Mouse (Mus musculus) embryonic fibroblast, embryonic 13.5 days (primary cell): Measurements from ENCODE around the gene Efhd2.

Source experiments
- CTCF ChIP-seq: IDR thresholded peaks from 2 replicates; pipeline ENCODE4 v1.5.1; 2011; ENCODE audit warnings: mild to moderate bottlenecking, control low read depth, low read length, moderate library complexity, borderline replicate concordance; ENCODE audit not compliant: insufficient read depth
- POLR2A ChIP-seq: IDR thresholded peaks from 2 replicates; pipeline ENCODE4 v1.6.1; 2011; ENCODE audit warnings: low read depth, mild to moderate bottlenecking, control low read depth, low read length, moderate library complexity

DNA sequence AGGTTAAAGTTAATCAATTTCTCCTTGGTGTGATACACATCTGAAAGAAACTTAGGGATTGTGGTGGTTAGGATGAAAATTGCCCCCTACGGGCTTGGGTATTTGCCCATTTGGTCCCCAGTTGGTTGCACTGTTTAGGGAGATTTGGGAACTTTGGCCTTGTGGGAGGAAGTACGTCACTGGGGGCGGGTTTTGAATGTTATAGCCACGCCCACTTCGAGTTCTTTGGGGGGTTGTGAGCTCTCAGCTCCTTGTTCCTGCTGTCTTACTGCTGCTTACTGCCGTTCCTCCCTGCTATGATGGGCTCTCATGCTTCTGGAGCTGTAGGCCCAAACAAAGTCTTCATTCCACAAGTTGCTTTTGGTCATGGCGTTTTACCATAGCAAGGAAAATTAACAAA lies 43.4 kb downstream of the Efhd2 start:
- TF ChIP-seq CTCF = no peak
- no peak for TF ChIP-seq POLR2A
